Mouse (Mus musculus) MN1 (cell line): ENCODE measurements around the gene Olfr867.

Source experiments
- DNase-seq: peaks from one replicate; pipeline ENCODE4 v3.0.0-alpha.2; 2016; ENCODE audit warnings: low spot score

Olfr867 gene

GRCm38 (mm10) chr9:20057462-20057861 is at the start of gene Olfr867:
Gene Olfr867, minus strand, starts transcription at chr9:20057562.
- no peak for DNase-seq

DNA sequence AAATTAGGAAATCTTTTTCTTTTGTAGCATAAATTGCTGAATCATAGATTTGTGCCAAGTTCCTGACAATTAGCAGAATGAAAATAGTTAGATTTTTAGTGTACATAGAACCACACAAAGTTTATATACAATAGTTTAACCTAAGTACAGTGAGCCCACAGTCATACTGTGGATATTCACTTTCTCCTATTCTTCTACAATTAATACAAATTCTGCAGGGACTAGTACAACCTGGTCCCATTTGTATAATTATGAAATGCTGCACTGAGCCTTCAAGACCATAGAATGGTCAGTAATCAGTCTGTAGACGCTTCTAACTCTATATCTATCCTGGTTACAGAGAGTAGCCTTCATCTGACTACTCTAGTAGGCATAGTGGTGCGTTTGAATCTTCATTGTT is 41.0 kb upstream of the Olfr867 start, which contains the start of gene Olfr868:
Olfr868 (plus strand) TSS at position 301 of the 400 bp plus-strand sequence.
- no peak for DNase-seq

- no peak for DNase-seq
These were observed 16.3 kb upstream of the Olfr867 start for GRCm38 (mm10) chr9:20073523-20074177.

DNA sequence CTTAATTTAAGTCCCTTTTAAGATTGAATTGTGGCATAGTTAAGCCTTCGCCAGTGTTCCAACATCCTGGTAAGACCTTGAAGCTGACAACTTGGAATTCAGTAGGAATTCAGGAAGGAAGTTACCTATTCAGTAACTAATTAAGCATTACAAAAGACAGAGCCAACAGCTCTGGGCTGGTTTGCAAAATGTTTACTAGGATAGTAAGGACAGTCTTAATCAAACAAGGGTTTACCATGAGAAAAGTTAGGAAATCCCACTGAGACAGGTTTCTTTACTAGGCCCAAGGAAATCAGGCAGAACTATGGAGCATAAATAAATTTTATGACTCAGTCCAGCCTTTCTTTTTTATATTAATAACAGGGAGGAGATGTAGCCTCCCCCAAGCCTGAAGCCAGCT is 13.9 kb upstream of the Olfr867 start:
- DNase-seq: no peak

DNA sequence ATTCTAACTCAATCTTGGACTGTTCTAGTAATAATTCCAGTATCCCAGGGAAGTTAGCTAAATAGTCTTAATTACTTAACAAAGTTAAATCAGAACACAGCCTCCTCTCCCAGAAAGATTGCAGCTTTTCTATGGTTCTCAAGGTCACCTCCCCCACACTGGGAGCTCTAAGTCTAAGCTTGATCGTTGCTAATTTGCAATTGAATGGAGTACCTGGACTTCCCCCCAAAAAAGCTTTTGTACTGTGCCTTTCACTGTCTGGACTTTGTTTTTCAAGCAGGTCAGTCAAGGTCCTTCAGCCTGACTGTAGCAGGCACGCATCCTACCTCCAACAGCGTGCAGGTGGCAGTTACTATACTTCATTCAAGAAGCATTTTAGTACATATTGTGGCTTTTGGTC is 12.9 kb upstream of the Olfr867 start:
- DNase-seq: no peak

- no peak for DNase-seq
These were observed 9.4 kb downstream of the Olfr867 start for GRCm38 (mm10) chr9:20047964-20048363.

GRCm38 (mm10) chr9:20027935-20028334 is 29.4 kb downstream of the Olfr867 start, which contains the start of gene Olfr866:
Gene Olfr866, minus strand, starts transcription at chr9:20028035.
- no peak for DNase-seq
